Mouse (Mus musculus): ENCODE measurements around the gene Tulp1. TPM values are rescaled to one million over a fixed set of nuclear protein-coding genes. Genes with fewer than 3 reads are reported as not detected.
"Not testable (repeated sequence)": the region's sequence is repeated elsewhere in the genome, so short reads cannot be mapped to it uniquely, and the experiment has no call there.

Gene Tulp1
- 5.1 and 5.8 TPM in 2 replicates for polyA plus RNA-seq (2015; fragmentation: Nextera tagmentation; extraction: Ambion mirVana)

- no peaks in the 10 kb centered on the region for H3K36me3 ChIP-seq
- 0 out of 2 replicates have a peak within 1 kb of the TSS, but pooled peaks have one; percentile 12 for H3K9ac ChIP-seq
- H3K4me2 ChIP-seq (replicated peaks) = peak within 1 kb of the TSS; percentile 51
- peaks cover 27% of the 10 kb centered on the region for H3K27me3 ChIP-seq
- WGBS = 39% methylated on average over 8 of the region's 8 CpGs
- no peak for ATAC-seq (ENCODE audit: insufficient number of reproducible peaks, low FRiP score, low TSS enrichment, low read depth)
- H3K9me3 ChIP-seq (replicated peaks) = no peaks in the 10 kb centered on the region
- H3K27ac ChIP-seq (replicated peaks) = no peak within 1 kb of the TSS
- peak within 1 kb of the TSS; percentile 30 for H3K4me3 ChIP-seq (replicated peaks)
- peaks cover 35% of the 10 kb centered on the region for H3K4me1 ChIP-seq
Observed at GRCm38 (mm10) chr17:28365122-28365521, at the start of gene Tulp1. TSS of gene Tulp1 (minus strand) at chr17:28365222.

- Histone ChIP-seq H3K9ac (no peak overlapping the region), H3K4me1 (peaks cover 8% of the 10 kb centered on the region; the same call in 1 of the 2 replicates), H3K36me3 (peaks cover 13% of the 10 kb centered on the region; the same call in 1 of the 2 replicates), H3K9me3 (replicated peaks) (no peaks in the 10 kb centered on the region), H3K27ac (replicated peaks) (peak overlapping the region; percentile 3; the same call in 1 of the 2 replicates), H3K27me3 (no peaks in the 10 kb centered on the region), H3K4me3 (replicated peaks) (no peak overlapping the region), H3K4me2 (replicated peaks) (no peak overlapping the region)
- 70% methylated on average over 10 of the region's 10 CpGs for WGBS
- no peak for ATAC-seq (ENCODE audit: insufficient number of reproducible peaks, low FRiP score, low TSS enrichment, low read depth)
Observed at GRCm38 (mm10) chr17:28411381-28411960, 46.4 kb upstream of the Tulp1 start.

- no peak overlapping the region for H3K9ac ChIP-seq
- H3K27ac ChIP-seq (replicated peaks) = no peak overlapping the region
- no peak overlapping the region for H3K4me2 ChIP-seq (replicated peaks)
- H3K36me3 ChIP-seq = peaks cover 21% of the 10 kb centered on the region; the same call in 1 of the 2 replicates
- peaks cover 8% of the 10 kb centered on the region; the same call in 1 of the 2 replicates for H3K4me1 ChIP-seq
- no peaks in the 10 kb centered on the region for H3K27me3 ChIP-seq
- no peak overlapping the region for H3K4me3 ChIP-seq (replicated peaks)
- ATAC-seq (ENCODE audit: insufficient number of reproducible peaks, low FRiP score, low TSS enrichment, low read depth) = no peak
- 81% methylated on average over 4 of the region's 4 CpGs for WGBS
- no peaks in the 10 kb centered on the region for H3K9me3 ChIP-seq (replicated peaks)
Observed at GRCm38 (mm10) chr17:28410731-28411130, 45.7 kb upstream of the Tulp1 start.

GRCm38 (mm10) chr17:28408251-28408918, 43.4 kb upstream of the Tulp1 start:
- no peak overlapping the region for H3K27ac ChIP-seq (replicated peaks)
- H3K9ac ChIP-seq = no peak overlapping the region
- H3K4me3 ChIP-seq (replicated peaks) = no peak overlapping the region
- ATAC-seq (ENCODE audit: insufficient number of reproducible peaks, low FRiP score, low TSS enrichment, low read depth) = no peak
- no peak overlapping the region for H3K4me2 ChIP-seq (replicated peaks)
- WGBS = 57% methylated on average over 5 of the region's 5 CpGs
- H3K27me3 ChIP-seq = no peaks in the 10 kb centered on the region
- H3K4me1 ChIP-seq = peaks cover 8% of the 10 kb centered on the region; the same call in 1 of the 2 replicates
- no peaks in the 10 kb centered on the region for H3K9me3 ChIP-seq (replicated peaks)
- peaks cover 26% of the 10 kb centered on the region; the same call in 1 of the 2 replicates for H3K36me3 ChIP-seq

- peaks cover 28% of the 10 kb centered on the region for H3K36me3 ChIP-seq
- H3K27me3 ChIP-seq = no peaks in the 10 kb centered on the region
- no peak overlapping the region for H3K4me2 ChIP-seq (replicated peaks)
- H3K9me3 ChIP-seq (replicated peaks) = no peaks in the 10 kb centered on the region
- no peak overlapping the region for H3K4me3 ChIP-seq (replicated peaks)
- H3K4me1 ChIP-seq = peaks cover 8% of the 10 kb centered on the region; the same call in 1 of the 2 replicates
- no peak overlapping the region for H3K9ac ChIP-seq
- WGBS = 38% methylated on average over 15 of the region's 15 CpGs
- H3K27ac ChIP-seq (replicated peaks) = 0 out of 2 replicates have a peak overlapping the region, but pooled peaks have one; percentile 22
- peak; percentile 80 for ATAC-seq (ENCODE audit: insufficient number of reproducible peaks, low FRiP score, low TSS enrichment, low read depth)
Observed at GRCm38 (mm10) chr17:28407418-28408250, 42.6 kb upstream of the Tulp1 start.

GRCm38 (mm10) chr17:28406471-28406870, 41.4 kb upstream of the Tulp1 start:
- 90% methylated on average over 7 of the region's 7 CpGs for WGBS
- Histone ChIP-seq H3K36me3 (peaks cover 28% of the 10 kb centered on the region), H3K4me3 (replicated peaks) (no peak overlapping the region), H3K27me3 (no peaks in the 10 kb centered on the region), H3K9ac (no peak overlapping the region), H3K9me3 (replicated peaks) (no peaks in the 10 kb centered on the region), H3K4me1 (peaks cover 8% of the 10 kb centered on the region; the same call in 1 of the 2 replicates), H3K4me2 (replicated peaks) (no peak overlapping the region), H3K27ac (replicated peaks) (no peak overlapping the region)
- no peak for ATAC-seq (ENCODE audit: insufficient number of reproducible peaks, low FRiP score, low TSS enrichment, low read depth)

GRCm38 (mm10) chr17:28404745-28405144, 39.7 kb upstream of the Tulp1 start:
- H3K9me3 ChIP-seq (replicated peaks); ATAC-seq (ENCODE audit: insufficient number of reproducible peaks, low FRiP score, low TSS enrichment, low read depth); H3K4me3 ChIP-seq (replicated peaks); H3K4me2 ChIP-seq (replicated peaks); H3K9ac ChIP-seq; H3K4me1 ChIP-seq; H3K27me3 ChIP-seq; H3K27ac ChIP-seq (replicated peaks): not testable (repeated sequence)
- 96% methylated on average over 2 of the region's 2 CpGs for WGBS
- peaks cover 30% of the 10 kb centered on the region for H3K36me3 ChIP-seq

- Histone ChIP-seq H3K36me3 (peaks cover 31% of the 10 kb centered on the region), H3K4me1 (peaks cover 8% of the 10 kb centered on the region; the same call in 1 of the 2 replicates)
- WGBS = 95% methylated on average over 11 of the region's 11 CpGs
Observed at GRCm38 (mm10) chr17:28404301-28404700, 39.3 kb upstream of the Tulp1 start.

GRCm38 (mm10) chr17:28394994-28395393, 30.0 kb upstream of the Tulp1 start:
- no peak overlapping the region for H3K4me3 ChIP-seq (replicated peaks)
- no peaks in the 10 kb centered on the region for H3K27me3 ChIP-seq
- ATAC-seq (ENCODE audit: insufficient number of reproducible peaks, low FRiP score, low TSS enrichment, low read depth) = no peak
- 0 out of 2 replicates have a peak, but pooled peaks cover 7% of the 10 kb centered on the region for H3K36me3 ChIP-seq
- H3K9me3 ChIP-seq (replicated peaks) = no peaks in the 10 kb centered on the region
- WGBS = 86% methylated on average over 7 of the region's 7 CpGs
- no peak overlapping the region for H3K4me2 ChIP-seq (replicated peaks)
- H3K9ac ChIP-seq = no peak overlapping the region
- H3K27ac ChIP-seq (replicated peaks) = peak overlapping the region; percentile 84; the same call in 1 of the 2 replicates
- peaks cover 31% of the 10 kb centered on the region for H3K4me1 ChIP-seq

More at GRCm38 (mm10) chr17:28404301-28404700, 39.3 kb upstream of the Tulp1 start:
- Histone ChIP-seq H3K4me3 (replicated peaks) (no peak overlapping the region), H3K4me2 (replicated peaks) (no peak overlapping the region), H3K9me3 (replicated peaks) (no peaks in the 10 kb centered on the region), H3K9ac (no peak overlapping the region), H3K27ac (replicated peaks) (no peak overlapping the region), H3K27me3 (no peaks in the 10 kb centered on the region)
- no peak for ATAC-seq (ENCODE audit: insufficient number of reproducible peaks, low FRiP score, low TSS enrichment, low read depth)

GRCm38 (mm10) chr17:28394051-28394765, 29.2 kb upstream of the Tulp1 start:
- Histone ChIP-seq H3K27ac (replicated peaks) (peak overlapping the region; percentile 84), H3K9ac (no peak overlapping the region), H3K9me3 (replicated peaks) (no peaks in the 10 kb centered on the region), H3K36me3 (0 out of 2 replicates have a peak, but pooled peaks cover 4% of the 10 kb centered on the region), H3K4me2 (replicated peaks) (no peak overlapping the region), H3K4me1 (peaks cover 31% of the 10 kb centered on the region), H3K4me3 (replicated peaks) (no peak overlapping the region), H3K27me3 (no peaks in the 10 kb centered on the region)
- peak; percentile 56; the same call in 1 of the 2 replicates for ATAC-seq (ENCODE audit: insufficient number of reproducible peaks, low FRiP score, low TSS enrichment, low read depth)
- WGBS = 41% methylated on average over 15 of the region's 15 CpGs

Measured in embryonic facial prominence, embryonic 15.5 days (tissue).